ENCODE assay signal across 9 mouse cellular contexts in genomic region chr5:143287774-143288328, GRCm38 (mm10). TPM values are rescaled to one million over a fixed set of nuclear protein-coding genes. Genes with fewer than 3 reads are reported as not detected.
DNase-seq lines count a peak whose midpoint lies in the region; ATAC-seq and TF ChIP-seq lines count a peak whose summit lies in the region.
"Had no signal": no experiment of that assay in that cellular context is flagged by ENCODE, and none has a peak within 500 bp of the region (broad histone marks: within the 10 kb centered on the region; RNA-seq: fewer than 3 reads in every experiment).

No protein-coding gene starts in this region.

- no peak for TF ChIP-seq CTCF in forebrain, postnatal 0 days (IDR thresholded peaks at IDR 0.05; ENCODE audit: low read depth)

- H3K9ac ChIP-seq in heart, embryonic 16.5 days (ENCODE audit: low read length) = peak overlapping the region; percentile 10; the same call in 1 of the 2 replicates
- H3K9ac ChIP-seq in forebrain, postnatal 0 days = 0 out of 2 replicates have a peak overlapping the region, but pooled peaks have one; percentile 25
- H3K9ac ChIP-seq in liver, embryonic 16.5 days (ENCODE audit: low read depth, low read length) = no peak overlapping the region

- peak overlapping the region; percentile 63 for H3K4me2 ChIP-seq in heart, embryonic 16.5 days (ENCODE audit: low read depth, low read length)
- peak overlapping the region; percentile 33 for H3K4me2 ChIP-seq in forebrain, postnatal 0 days (ENCODE audit: low read depth)
- H3K4me2 ChIP-seq in liver, embryonic 16.5 days (ENCODE audit: low read depth, low read length) = peak overlapping the region; percentile 51

- H3K4me1 ChIP-seq in heart, embryonic 16.5 days (ENCODE audit: control insufficient read depth, insufficient read depth, low read length) = peaks cover 8% of the 10 kb centered on the region; the same call in 1 of the 2 replicates
- H3K4me1 ChIP-seq in forebrain, postnatal 0 days (ENCODE audit: insufficient read depth) = no peaks in the 10 kb centered on the region
- H3K4me1 ChIP-seq in liver, embryonic 16.5 days (ENCODE audit: control insufficient read depth, low read depth, low read length) = no peaks in the 10 kb centered on the region; the same call in none of the 2 replicates

- no peak; the same call in 1 of the 2 replicates for ATAC-seq in heart, embryonic 16.5 days (replicated peaks; ENCODE audit: extremely low read depth, insufficient read depth, low FRiP score)
- peak; percentile 55 for ATAC-seq in forebrain, postnatal 0 days
- 0 out of 2 replicates have a peak, but pooled peaks have one; percentile 32 for ATAC-seq in liver, embryonic 16.5 days (ENCODE audit: low read depth)
- ATAC-seq: Patski had no signal

- no peaks in the 10 kb centered on the region for H3K9me3 ChIP-seq in heart, embryonic 16.5 days (replicated peaks; ENCODE audit: control insufficient read depth, low read length)
- no peaks in the 10 kb centered on the region for H3K9me3 ChIP-seq in forebrain, postnatal 0 days (ENCODE audit: low read length)
- H3K9me3 ChIP-seq in liver, embryonic 16.5 days (replicated peaks; ENCODE audit: control insufficient read depth, low read length) = no peaks in the 10 kb centered on the region

- H3K4me3 ChIP-seq in heart, embryonic 16.5 days (ENCODE audit: low read length) = peak overlapping the region; percentile 47
- H3K4me3 ChIP-seq in forebrain, postnatal 0 days (ENCODE audit: low read depth, low read length) = peak overlapping the region; percentile 5; the same call in 1 of the 2 replicates
- peak overlapping the region; percentile 33 for H3K4me3 ChIP-seq in liver, embryonic 16.5 days (ENCODE audit: low read depth, low read length)

- no peaks in the 10 kb centered on the region for H3K36me3 ChIP-seq in heart, embryonic 16.5 days (ENCODE audit: control insufficient read depth, insufficient read depth)
- peaks cover 9% of the 10 kb centered on the region; the same call in 1 of the 2 replicates for H3K36me3 ChIP-seq in forebrain, postnatal 0 days (ENCODE audit: insufficient read depth)
- H3K36me3 ChIP-seq in liver, embryonic 16.5 days (ENCODE audit: control insufficient read depth, insufficient read depth) = no peaks in the 10 kb centered on the region

- 5% methylated on average over 48 of the region's 48 CpGs for WGBS in heart, embryonic 16.5 days
- 8% methylated on average over 48 of the region's 48 CpGs for WGBS in forebrain, postnatal 0 days
- 2% methylated on average over 48 of the region's 48 CpGs for WGBS in liver, embryonic 16.5 days (ENCODE audit: insufficient replicate concordance)

- no peak for DNase-seq in heart, adult 8-10 months (ENCODE audit: low spot score)
- DNase-seq in brain, adult 2 months (ENCODE audit: low read depth, low spot score) = peak; percentile 56
- no peak for DNase-seq in forebrain, postnatal 0 days
- peak; percentile 46 for DNase-seq in thymus, postnatal 14 days
- DNase-seq in adrenal gland, postnatal 4 days (ENCODE audit: low spot score in 2 of 2) = no peak
- no peak for DNase-seq in lung, adult 18-20 months

- no peak overlapping the region for H3K27ac ChIP-seq in heart, embryonic 16.5 days (ENCODE audit: low read length)
- no peak overlapping the region for H3K27ac ChIP-seq in forebrain, postnatal 0 days (ENCODE audit: low read depth, low read length)
- no peak overlapping the region for H3K27ac ChIP-seq in liver, embryonic 16.5 days (ENCODE audit: low read length)

- peaks cover 72% of the 10 kb centered on the region for H3K27me3 ChIP-seq in heart, embryonic 16.5 days (ENCODE audit: control insufficient read depth, insufficient read depth, low read length)
- H3K27me3 ChIP-seq in forebrain, postnatal 0 days (ENCODE audit: insufficient read depth, low read length) = peaks cover 13% of the 10 kb centered on the region
- peaks cover 51% of the 10 kb centered on the region for H3K27me3 ChIP-seq in liver, embryonic 16.5 days (ENCODE audit: control insufficient read depth, insufficient read depth, low read depth, low read length)
- H3K27me3 ChIP-seq: Patski had no signal

RNA-seq across cellular contexts. Expression of gene Zfp853, which starts 5.6 kb away (rescaled TPM):
- polyA plus RNA-seq in heart, embryonic 16.5 days (2015; fragmentation: Nextera tagmentation; extraction: Ambion mirVana) = not detected in 2 replicates
- under 1 TPM in 1 of 4 experiments, not detected in 3; 0.12 TPM for total RNA-seq in heart, adult 8-10 months (2022)
- 9.8 and 16.5 TPM in 2 replicates for total RNA-seq in forebrain, postnatal 0 days (2014; rRNA removed)
- 0.18 and 0.23 TPM in 2 replicates for polyA plus RNA-seq in forebrain, postnatal 0 days (2015; fragmentation: Nextera tagmentation; extraction: Ambion mirVana)
- polyA plus RNA-seq in liver, embryonic 16.5 days (2015; fragmentation: Nextera tagmentation; extraction: Ambion mirVana) = not detected in 2 replicates
- 1 to 10 TPM; 1.1 to 1.5 TPM for total RNA-seq in adrenal gland, postnatal 4 days (2021)
- polyA plus RNA-seq: Patski had no signal

RNA-seq across cellular contexts. Expression of gene Zfp316, which starts 18.0 kb away (rescaled TPM):
- 1.5 and 1.9 TPM in 2 replicates for polyA plus RNA-seq in heart, embryonic 16.5 days (2015; fragmentation: Nextera tagmentation; extraction: Ambion mirVana)
- 1 to 10 TPM; 5.1 to 6.4 (median 5.5) TPM for total RNA-seq in heart, adult 8-10 months (2022)
- 21.5 and 29.8 TPM in 2 replicates for total RNA-seq in forebrain, postnatal 0 days (2014; rRNA removed)
- 5.5 and 7.5 TPM in 2 replicates for polyA plus RNA-seq in forebrain, postnatal 0 days (2015; fragmentation: Nextera tagmentation; extraction: Ambion mirVana)
- 0.12 and 0.26 TPM in 2 replicates for polyA plus RNA-seq in liver, embryonic 16.5 days (2015; fragmentation: Nextera tagmentation; extraction: Ambion mirVana)
- total RNA-seq in adrenal gland, postnatal 4 days (2021) = 10 to 100 TPM; 12.3 to 14.1 TPM

RNA-seq across cellular contexts. Expression of gene E130309D02Rik, which starts 27.3 kb away (rescaled TPM):
- 24.0 TPM in 2 replicates for polyA plus RNA-seq in heart, embryonic 16.5 days (2015; fragmentation: Nextera tagmentation; extraction: Ambion mirVana)
- 10 to 100 TPM; 13.4 to 20.7 (median 16.7) TPM for total RNA-seq in heart, adult 8-10 months (2022)
- 40.9 and 44.7 TPM in 2 replicates for total RNA-seq in forebrain, postnatal 0 days (2014; rRNA removed)
- 27.7 and 29.2 TPM in 2 replicates for polyA plus RNA-seq in forebrain, postnatal 0 days (2015; fragmentation: Nextera tagmentation; extraction: Ambion mirVana)
- polyA plus RNA-seq in liver, embryonic 16.5 days (2015; fragmentation: Nextera tagmentation; extraction: Ambion mirVana) = 16.6 and 16.8 TPM in 2 replicates
- total RNA-seq in adrenal gland, postnatal 4 days (2021) = 10 to 100 TPM; 29.5 to 30.9 TPM

RNA-seq across cellular contexts. Expression of gene Zdhhc4, which starts 41.2 kb away (rescaled TPM):
- polyA plus RNA-seq in heart, embryonic 16.5 days (2015; fragmentation: Nextera tagmentation; extraction: Ambion mirVana) = 57.0 and 58.7 TPM in 2 replicates
- total RNA-seq in heart, adult 8-10 months (2022) = 10 to 100 TPM; 21.0 to 32.2 (median 28.6) TPM
- total RNA-seq in forebrain, postnatal 0 days (2014; rRNA removed) = 45.1 and 62.6 TPM in 2 replicates
- 94.0 and 97.3 TPM in 2 replicates for polyA plus RNA-seq in forebrain, postnatal 0 days (2015; fragmentation: Nextera tagmentation; extraction: Ambion mirVana)
- polyA plus RNA-seq in liver, embryonic 16.5 days (2015; fragmentation: Nextera tagmentation; extraction: Ambion mirVana) = 23.9 and 25.5 TPM in 2 replicates
- total RNA-seq in adrenal gland, postnatal 4 days (2021) = 10 to 100 TPM; 64.3 to 72.7 TPM

RNA-seq across cellular contexts. Expression of gene Zfp12, which starts 52.9 kb away (rescaled TPM):
- polyA plus RNA-seq in heart, embryonic 16.5 days (2015; fragmentation: Nextera tagmentation; extraction: Ambion mirVana) = 7.5 and 7.8 TPM in 2 replicates
- total RNA-seq in heart, adult 8-10 months (2022) = 1 to 10 TPM; 8.7 to 9.6 (median 9.2) TPM
- total RNA-seq in forebrain, postnatal 0 days (2014; rRNA removed) = 35.2 and 37.1 TPM in 2 replicates
- 11.9 and 14.0 TPM in 2 replicates for polyA plus RNA-seq in forebrain, postnatal 0 days (2015; fragmentation: Nextera tagmentation; extraction: Ambion mirVana)
- 2.0 and 2.1 TPM in 2 replicates for polyA plus RNA-seq in liver, embryonic 16.5 days (2015; fragmentation: Nextera tagmentation; extraction: Ambion mirVana)
- total RNA-seq in adrenal gland, postnatal 4 days (2021) = 10 to 100 TPM; 24.8 to 29.1 TPM

Comparison
In these comparisons a context has a peak if more than half of its experiments do, and no peak if none do; other contexts are left out.
1. DNase-seq: peak in brain, adult 2 months (single experiment) and thymus, postnatal 14 days (single experiment); none in heart, adult 8-10 months (single experiment), forebrain, postnatal 0 days (single experiment), adrenal gland, postnatal 4 days (0 of 2) and lung, adult 18-20 months (0 of 2).
2. Peak in every context shown above with its lines, with median percentiles within 50 percentile points of each other: H3K4me2 ChIP-seq and H3K4me3 ChIP-seq.